ENCODE assay signal across 31 mouse cellular contexts in genomic region chr2:174807900-174808299, GRCm38 (mm10). TPM values are rescaled to one million over a fixed set of nuclear protein-coding genes. Genes with fewer than 3 reads are reported as not detected.
A peak's percentile ranks its signal among the peaks of the same experiment; 100 is the strongest.
DNase-seq lines count a peak whose midpoint lies in the region; ATAC-seq and TF ChIP-seq lines count a peak whose summit lies in the region.
"Had no signal": no experiment of that assay in that cellular context is flagged by ENCODE, and none has a peak within 500 bp of the region (broad histone marks: within the 10 kb centered on the region; RNA-seq: fewer than 3 reads in every experiment).

No protein-coding gene starts in this region.

- no peak overlapping the region for H3K4me3 ChIP-seq in limb, embryonic 10.5 days
- H3K4me3 ChIP-seq in forebrain, embryonic 16.5 days (replicated peaks; ENCODE audit: low read length), result no peak overlapping the region
- no peak overlapping the region for H3K4me3 ChIP-seq in intestine, postnatal 0 days (ENCODE audit: low read depth, low read length)
- H3K4me3 ChIP-seq: embryonic facial prominence, embryonic 13.5 days; erythroblast, embryonic 14.5 days; forebrain, embryonic 12.5 days; forebrain, embryonic 15.5 days; heart, embryonic 12.5 days; heart, embryonic 15.5 days; hindbrain, embryonic 10.5 days; hindbrain, embryonic 13.5 days had no signal

- peak; percentile 72 for ATAC-seq in common myeloid progenitor, adult 5-6 weeks (replicated peaks; ENCODE audit: low read depth, poor library complexity, severe bottlenecking)
- ATAC-seq in megakaryocyte-erythroid progenitor cell, adult 5-6 weeks (replicated peaks; ENCODE audit: low FRiP score, low TSS enrichment, poor library complexity, severe bottlenecking), result peak; percentile 64
- no peak for ATAC-seq in forebrain, embryonic 16.5 days
- ATAC-seq in intestine, postnatal 0 days, result no peak
- ATAC-seq: activated CD4-positive, CD25-positive, alpha-beta regulatory T cell, adult 4 months; CD4-positive, CD25-positive, alpha-beta regulatory T cell, adult 4 months; forebrain, embryonic 15.5 days; hindbrain, embryonic 16.5 days had no signal

- H3K9me3 ChIP-seq in limb, embryonic 10.5 days (replicated peaks), result no peaks in the 10 kb centered on the region
- 0 out of 2 replicates have a peak, but pooled peaks cover 6% of the 10 kb centered on the region for H3K9me3 ChIP-seq in forebrain, embryonic 16.5 days (ENCODE audit: control insufficient read depth, low read length)
- no peaks in the 10 kb centered on the region for H3K9me3 ChIP-seq in intestine, postnatal 0 days (ENCODE audit: control insufficient read depth)
- H3K9me3 ChIP-seq: embryonic facial prominence, embryonic 13.5 days; forebrain, embryonic 12.5 days; forebrain, embryonic 15.5 days; heart, embryonic 15.5 days had no signal

- H3K27me3 ChIP-seq in limb, embryonic 10.5 days (ENCODE audit: low read depth, poor library complexity, severe bottlenecking), result no peaks in the 10 kb centered on the region
- H3K27me3 ChIP-seq in forebrain, embryonic 16.5 days (replicated peaks; ENCODE audit: control insufficient read depth, insufficient read depth, low read length), result no peaks in the 10 kb centered on the region
- H3K27me3 ChIP-seq in intestine, postnatal 0 days (replicated peaks; ENCODE audit: control insufficient read depth, insufficient read depth, low read length), result no peaks in the 10 kb centered on the region
- H3K27me3 ChIP-seq: embryonic facial prominence, embryonic 13.5 days; forebrain, embryonic 12.5 days; forebrain, embryonic 15.5 days; heart, embryonic 12.5 days; heart, embryonic 15.5 days; hindbrain, embryonic 13.5 days had no signal

- no peak overlapping the region for H3K9ac ChIP-seq in forebrain, embryonic 16.5 days (replicated peaks; ENCODE audit: low read depth, low read length)
- no peak overlapping the region for H3K9ac ChIP-seq in intestine, postnatal 0 days (ENCODE audit: low read depth, low read length)
- H3K9ac ChIP-seq: embryonic facial prominence, embryonic 13.5 days; forebrain, embryonic 12.5 days; forebrain, embryonic 15.5 days; heart, embryonic 12.5 days; heart, embryonic 15.5 days; hindbrain, embryonic 13.5 days had no signal

- H3K27ac ChIP-seq in limb, embryonic 10.5 days, result 0 out of 2 replicates have a peak overlapping the region, but pooled peaks have one; percentile 3
- no peak overlapping the region for H3K27ac ChIP-seq in forebrain, embryonic 16.5 days (ENCODE audit: low read length)
- H3K27ac ChIP-seq in intestine, postnatal 0 days (ENCODE audit: low read depth, low read length), result no peak overlapping the region
- H3K27ac ChIP-seq: embryonic facial prominence, embryonic 13.5 days; forebrain, embryonic 12.5 days; forebrain, embryonic 15.5 days; heart, embryonic 15.5 days; hindbrain, embryonic 10.5 days; hindbrain, embryonic 13.5 days had no signal

- H3K36me3 ChIP-seq in limb, embryonic 10.5 days, result no peaks in the 10 kb centered on the region
- H3K36me3 ChIP-seq in forebrain, embryonic 16.5 days (ENCODE audit: control insufficient read depth, insufficient read depth), result no peaks in the 10 kb centered on the region
- H3K36me3 ChIP-seq in intestine, postnatal 0 days (ENCODE audit: control insufficient read depth, insufficient read depth), result no peaks in the 10 kb centered on the region
- H3K36me3 ChIP-seq: embryonic facial prominence, embryonic 13.5 days; forebrain, embryonic 12.5 days; forebrain, embryonic 15.5 days; heart, embryonic 12.5 days; heart, embryonic 15.5 days; hindbrain, embryonic 10.5 days; hindbrain, embryonic 13.5 days had no signal

- H3K4me1 ChIP-seq in limb, embryonic 10.5 days, result peaks cover 15% of the 10 kb centered on the region
- H3K4me1 ChIP-seq in forebrain, embryonic 16.5 days (replicated peaks; ENCODE audit: control insufficient read depth, insufficient read depth, low read length), result no peaks in the 10 kb centered on the region
- no peaks in the 10 kb centered on the region for H3K4me1 ChIP-seq in intestine, postnatal 0 days (replicated peaks; ENCODE audit: control insufficient read depth, insufficient read depth, low read length)
- H3K4me1 ChIP-seq: forebrain, embryonic 12.5 days; forebrain, embryonic 15.5 days; heart, embryonic 12.5 days; heart, embryonic 15.5 days; hindbrain, embryonic 10.5 days; hindbrain, embryonic 13.5 days had no signal

- H3K4me2 ChIP-seq in forebrain, embryonic 16.5 days (ENCODE audit: low read length), result no peak overlapping the region
- no peak overlapping the region for H3K4me2 ChIP-seq in intestine, postnatal 0 days (replicated peaks; ENCODE audit: low read depth)
- H3K4me2 ChIP-seq: embryonic facial prominence, embryonic 13.5 days; forebrain, embryonic 12.5 days; forebrain, embryonic 15.5 days; heart, embryonic 12.5 days; heart, embryonic 15.5 days; hindbrain, embryonic 13.5 days had no signal

- DNase-seq in A20 (ENCODE audit: low read depth, low spot score), result peak; percentile 16
- DNase-seq in limb, embryonic 10.5 days (ENCODE audit: low spot score), result no peak
- no peak for DNase-seq in lung, postnatal 4 days
- DNase-seq: adrenal gland, adult 8-10 months; adrenal gland, postnatal 25 days; cerebellum, adult 11-12 months; cerebellum, adult 8-10 months; cerebellum, postnatal 10 days; cerebellum, postnatal 36 days; gastrocnemius, postnatal 10 days; gastrocnemius, postnatal 36 days; heart, adult 11 months; heart, postnatal 10 days; heart, postnatal 36 days had no signal

- WGBS in limb, embryonic 10.5 days, result 40% methylated on average over 2 of the region's 2 CpGs
- 79% methylated on average over 2 of the region's 2 CpGs for WGBS in forebrain, embryonic 16.5 days
- WGBS in intestine, postnatal 0 days, result 58% methylated on average over 2 of the region's 2 CpGs

- no peak for TF ChIP-seq CTCF in intestine, postnatal 0 days (IDR thresholded peaks at IDR 0.05; ENCODE audit: low read depth)

RNA-seq across cellular contexts. Expression of gene Edn3, which starts 47.5 kb away (rescaled TPM):
- total RNA-seq in common myeloid progenitor, adult 5-6 weeks (2017), result not detected in 2 replicates
- polyA plus RNA-seq in limb, embryonic 10.5 days (2016; fragmentation: Nextera tagmentation; extraction: Ambion mirVana), result 8.4 and 19.2 TPM in 2 replicates
- not detected in 2 replicates for total RNA-seq in megakaryocyte-erythroid progenitor cell, adult 5-6 weeks (2014; fragmentation: Nextera tagmentation)
- 0.27 TPM in 1 of 2 replicates, not detected in the other for total RNA-seq in megakaryocyte-erythroid progenitor cell, adult 5-6 weeks (2017)
- polyA plus RNA-seq in forebrain, embryonic 16.5 days (2015; fragmentation: Nextera tagmentation; extraction: Ambion mirVana), result 3.7 and 5.2 TPM in 2 replicates
- polyA plus RNA-seq in intestine, postnatal 0 days (2015; fragmentation: Nextera tagmentation; extraction: Ambion mirVana), result 5.1 and 5.4 TPM in 2 replicates
- total RNA-seq: MEL had no signal
- polyA plus RNA-seq: activated CD4-positive, CD25-positive, alpha-beta regulatory T cell, adult 4 months; C2C12; CD4-positive, CD25-positive, alpha-beta regulatory T cell, adult 4 months; erythroblast, embryonic 14.5 days had no signal

Comparison
In these comparisons a context has a peak if more than half of its experiments do, and no peak if none do; other contexts are left out.
1. ATAC-seq: peak in common myeloid progenitor, adult 5-6 weeks (single experiment) and megakaryocyte-erythroid progenitor cell, adult 5-6 weeks (single experiment); none in forebrain, embryonic 16.5 days (single experiment) and intestine, postnatal 0 days (single experiment).